Mouse (Mus musculus) megakaryocyte, embryonic 14.5 days (primary cell): ENCODE measurements around the gene B3galnt2.

Experiments used
- FLI1 ChIP-seq: IDR thresholded peaks from 2 replicates; pipeline ENCODE4 v1.6.1; 2012; ENCODE audit warnings: low read length, inconsistent platforms, mixed read lengths
- GATA1 ChIP-seq: IDR thresholded peaks from 3 replicates; pipeline ENCODE4 v1.6.1; 2012; ENCODE audit warnings: mixed read lengths, low read length, inconsistent platforms, borderline replicate concordance

DNA sequence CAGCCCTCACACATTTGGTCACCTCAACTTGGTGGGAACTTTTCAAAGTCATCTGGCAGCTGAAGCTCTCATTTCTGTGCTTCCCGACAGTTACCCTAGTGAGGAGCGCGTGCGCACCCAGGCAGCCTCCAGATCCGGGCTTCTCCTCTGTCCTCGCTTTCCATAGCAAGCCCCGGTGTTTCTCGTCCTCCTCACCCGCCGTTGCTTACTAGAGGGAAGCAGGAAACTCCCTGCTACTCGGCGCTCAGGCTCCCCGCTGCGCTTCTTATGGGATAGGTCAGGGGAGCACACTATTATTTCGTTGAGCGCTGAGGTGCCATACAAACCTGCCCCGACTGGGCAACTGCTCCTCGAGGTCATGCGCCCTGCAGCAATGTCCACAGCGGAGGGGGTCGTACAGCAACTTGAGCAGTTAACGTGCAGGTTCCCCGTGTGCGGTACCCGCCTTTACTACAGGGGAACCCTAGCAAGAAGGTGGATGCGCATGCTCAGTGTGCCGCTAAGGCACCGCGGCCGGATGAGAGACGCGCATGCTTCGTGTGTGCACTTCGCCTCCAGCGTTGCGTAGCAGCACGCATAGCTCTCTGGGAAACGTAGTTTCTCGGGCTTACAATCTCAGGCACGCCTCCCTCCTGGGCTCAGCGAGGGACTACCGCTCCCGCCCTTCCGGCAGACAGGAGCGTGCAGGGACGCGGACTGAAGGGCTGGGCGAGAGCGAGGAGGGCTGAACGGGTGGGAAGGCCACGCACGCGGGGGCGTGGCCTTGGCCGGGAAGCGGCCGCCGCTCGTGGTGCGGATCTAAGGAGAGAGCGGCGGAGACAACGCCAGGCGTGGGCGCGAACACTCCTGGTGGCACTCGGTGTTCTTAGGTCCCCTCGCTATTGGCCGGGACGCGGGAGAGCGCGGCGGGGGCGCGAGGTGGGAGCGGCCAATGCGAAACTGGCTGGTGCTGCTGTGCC lies at the start of gene B3galnt2:
- TF ChIP-seq GATA1 (no peak), FLI1 (peak; percentile 74)
